Mouse (Mus musculus) embryonic fibroblast, embryonic 13.5 days (primary cell): Measurements from ENCODE around the gene Iscu. TPM values are rescaled to one million over a fixed set of nuclear protein-coding genes. Genes with fewer than 3 reads are reported as not detected.

Experiments used
- H3K27ac ChIP-seq: 2 replicates; pipeline ENCODE4 v1.5.1; 2012; ENCODE audit warnings: low read length, control low read depth, inconsistent platforms; ENCODE audit not compliant: insufficient read depth
- H3K4me1 ChIP-seq: 2 replicates; pipeline ENCODE4 v1.6.1; 2011; ENCODE audit warnings: low read length; ENCODE audit not compliant: control insufficient read depth, insufficient read depth
- H3K4me3 ChIP-seq: 2 replicates; pipeline ENCODE4 v1.5.1; 2011; ENCODE audit warnings: mild to moderate bottlenecking, control low read depth, low read length; ENCODE audit not compliant: insufficient read depth
- CTCF ChIP-seq: IDR thresholded peaks from 2 replicates; pipeline ENCODE4 v1.5.1; 2011; ENCODE audit warnings: mild to moderate bottlenecking, control low read depth, low read length, moderate library complexity, borderline replicate concordance; ENCODE audit not compliant: insufficient read depth
- POLR2A ChIP-seq: IDR thresholded peaks from 2 replicates; pipeline ENCODE4 v1.6.1; 2011; ENCODE audit warnings: low read depth, mild to moderate bottlenecking, control low read depth, low read length, moderate library complexity
- polyA plus RNA-seq: library from polyadenylated mRNA; stranded (reverse); fragments of >200 nt; gene quantifications from 2 replicates; pipeline ENCODE4 v1.2.4, GENCODE M21; 2011; ENCODE audit warnings: low read depth; ENCODE audit not compliant: missing spikeins, insufficient read length

The Iscu gene
- polyA plus RNA-seq, 1 experiment, result 71.8 TPM

- TF ChIP-seq POLR2A (no peak), CTCF (no peak)
- Histone ChIP-seq H3K4me3 (no peak overlapping the region), H3K4me1 (no peaks in the 10 kb centered on the region), H3K27ac (no peak overlapping the region)
Measured at GRCm38 (mm10) chr5:113814111-113815040, 41.8 kb downstream of the Iscu start.

GRCm38 (mm10) chr5:113815041-113815389 lies 42.5 kb downstream of the Iscu start:
- Histone ChIP-seq H3K4me1 (no peaks in the 10 kb centered on the region), H3K4me3 (no peak overlapping the region), H3K27ac (no peak overlapping the region)
- no peak for TF ChIP-seq POLR2A
- TF ChIP-seq CTCF, result no peak

GRCm38 (mm10) chr5:113815638-113816152 lies 43.1 kb downstream of the Iscu start:
- Histone ChIP-seq H3K4me3 (no peak overlapping the region), H3K4me1 (no peaks in the 10 kb centered on the region), H3K27ac (no peak overlapping the region)
- no peak for TF ChIP-seq POLR2A
- TF ChIP-seq CTCF, result peak; percentile 68

GRCm38 (mm10) chr5:113818572-113818971 lies 46.0 kb downstream of the Iscu start:
- TF ChIP-seq POLR2A, result no peak
- no peak for TF ChIP-seq CTCF
- H3K4me1 ChIP-seq, result no peaks in the 10 kb centered on the region
- H3K27ac ChIP-seq, result no peak overlapping the region
- no peak overlapping the region for H3K4me3 ChIP-seq

GRCm38 (mm10) chr5:113824228-113824627 lies 51.7 kb downstream of the Iscu start:
- TF ChIP-seq CTCF (no peak), POLR2A (no peak)
- no peak overlapping the region for H3K27ac ChIP-seq
- no peak overlapping the region for H3K4me3 ChIP-seq
- no peaks in the 10 kb centered on the region for H3K4me1 ChIP-seq

GRCm38 (mm10) chr5:113825558-113825957 lies 53.0 kb downstream of the Iscu start:
- H3K4me3 ChIP-seq, result no peak overlapping the region
- no peaks in the 10 kb centered on the region for H3K4me1 ChIP-seq
- TF ChIP-seq POLR2A (no peak), CTCF (no peak)

GRCm38 (mm10) chr5:113826619-113827018 lies 54.1 kb downstream of the Iscu start:
- no peak for TF ChIP-seq POLR2A
- no peak for TF ChIP-seq CTCF
- Histone ChIP-seq H3K4me1 (no peaks in the 10 kb centered on the region), H3K27ac (no peak overlapping the region), H3K4me3 (no peak overlapping the region)

More at GRCm38 (mm10) chr5:113825558-113825957, 53.0 kb downstream of the Iscu start:
- H3K27ac ChIP-seq, result no peak overlapping the region

Other genes starting within 250 kb of the Iscu start
- gene Cmklr1, start 122.3 kb upstream of the Iscu start, polyA plus RNA-seq, result 13.2 and 26.1 TPM in 2 replicates
- gene 1700069L16Rik, start 48.0 kb upstream of the Iscu start, polyA plus RNA-seq, result not detected in 2 replicates
- gene Ficd, start 36.9 kb upstream of the Iscu start, polyA plus RNA-seq, result 6.0 and 7.1 TPM in 2 replicates
- 20.8 and 21.1 TPM in 2 replicates for gene Sart3, start 238 bp upstream of the Iscu start, polyA plus RNA-seq
- 66.6 and 92.8 TPM in 2 replicates for gene Tmem119, start 27.8 kb downstream of the Iscu start, polyA plus RNA-seq
- gene Selplg, start 59.9 kb downstream of the Iscu start, polyA plus RNA-seq, result 0.74 TPM in 1 of 2 replicates, not detected in the other
- 158 and 229 TPM in 2 replicates for gene Coro1c, start 136.0 kb downstream of the Iscu start, polyA plus RNA-seq
- 21.0 and 22.9 TPM in 2 replicates for gene Ssh1, start 221.1 kb downstream of the Iscu start, polyA plus RNA-seq
- gene Dao, start 231.0 kb downstream of the Iscu start, polyA plus RNA-seq, result not detected in 2 replicates